Mouse (Mus musculus): ENCODE results near the gene Rimkla.

The Rimkla gene

GRCm38 (mm10) chr4:119467720-119468380 lies 24.6 kb downstream of the Rimkla start:
- DNase-seq (ENCODE audit: low read depth, low spot score), result no peak

- DNase-seq (ENCODE audit: low read depth, low spot score), result no peak
Observed at GRCm38 (mm10) chr4:119465841-119466240, 26.6 kb downstream of the Rimkla start.

- no peak for DNase-seq (ENCODE audit: low read depth, low spot score)
Observed at GRCm38 (mm10) chr4:119463756-119464419, 28.5 kb downstream of the Rimkla start.

- no peak for DNase-seq (ENCODE audit: low read depth, low spot score)
Observed at GRCm38 (mm10) chr4:119462858-119463755, 29.3 kb downstream of the Rimkla start.

- no peak for DNase-seq (ENCODE audit: low read depth, low spot score)
Observed at GRCm38 (mm10) chr4:119462457-119462856, 30.0 kb downstream of the Rimkla start.

GRCm38 (mm10) chr4:119460728-119461141 lies 31.7 kb downstream of the Rimkla start:
- peak; percentile 92 for DNase-seq (ENCODE audit: low read depth, low spot score)

GRCm38 (mm10) chr4:119460296-119460695 lies 32.1 kb downstream of the Rimkla start:
- no peak for DNase-seq (ENCODE audit: low read depth, low spot score)

GRCm38 (mm10) chr4:119453533-119453932 lies 38.9 kb downstream of the Rimkla start:
- no peak for DNase-seq (ENCODE audit: low read depth, low spot score)

- no peak for DNase-seq (ENCODE audit: low read depth, low spot score)
Observed at GRCm38 (mm10) chr4:119453128-119453527, 39.3 kb downstream of the Rimkla start.

GRCm38 (mm10) chr4:119450436-119450835 lies 42.0 kb downstream of the Rimkla start:
- DNase-seq (ENCODE audit: low read depth, low spot score), result no peak

- no peak for DNase-seq (ENCODE audit: low read depth, low spot score)
Observed at GRCm38 (mm10) chr4:119447786-119448185, 44.6 kb downstream of the Rimkla start.

- DNase-seq (ENCODE audit: low read depth, low spot score), result no peak
Observed at GRCm38 (mm10) chr4:119447261-119447660, 45.2 kb downstream of the Rimkla start.

GRCm38 (mm10) chr4:119442539-119442938 lies 49.9 kb downstream of the Rimkla start:
- no peak for DNase-seq (ENCODE audit: low read depth, low spot score)

- no peak for DNase-seq (ENCODE audit: low read depth, low spot score)
Observed at GRCm38 (mm10) chr4:119441836-119442235, 50.6 kb downstream of the Rimkla start.

- DNase-seq (ENCODE audit: low read depth, low spot score), result no peak
Observed at GRCm38 (mm10) chr4:119437936-119438335, 54.5 kb downstream of the Rimkla start.

GRCm38 (mm10) chr4:119430678-119431077 lies 61.8 kb downstream of the Rimkla start:
- no peak for DNase-seq (ENCODE audit: low read depth, low spot score)

GRCm38 (mm10) chr4:119427680-119428079 lies 64.7 kb downstream of the Rimkla start:
- DNase-seq (ENCODE audit: low read depth, low spot score), result no peak

- DNase-seq (ENCODE audit: low read depth, low spot score), result no peak
Observed at GRCm38 (mm10) chr4:119425601-119426000, 66.8 kb downstream of the Rimkla start.

- no peak for DNase-seq (ENCODE audit: low read depth, low spot score)
Observed at GRCm38 (mm10) chr4:119425077-119425476, 67.4 kb downstream of the Rimkla start.

- DNase-seq (ENCODE audit: low read depth, low spot score), result peak; percentile 67
Observed at GRCm38 (mm10) chr4:119422294-119422964, 70.0 kb downstream of the Rimkla start, which contains the start of the genes Ppcs and Zmynd12. Gene Ppcs (minus strand): TSS chr4:119422420. Gene Zmynd12 (plus strand): TSS chr4:119422814.

GRCm38 (mm10) chr4:119421921-119422293 lies 70.5 kb downstream of the Rimkla start:
- no peak for DNase-seq (ENCODE audit: low read depth, low spot score)

- DNase-seq (ENCODE audit: low read depth, low spot score), result no peak
Observed at GRCm38 (mm10) chr4:119421191-119421590, 71.2 kb downstream of the Rimkla start.
